Mouse (Mus musculus) cerebellum, adult 9-11 months (tissue): ENCODE data around the gene Ankrd37.

Experiments used
- DNase-seq: peaks from one replicate; pipeline ENCODE4 v3.0.0; 2022

Gene Ankrd37

DNA sequence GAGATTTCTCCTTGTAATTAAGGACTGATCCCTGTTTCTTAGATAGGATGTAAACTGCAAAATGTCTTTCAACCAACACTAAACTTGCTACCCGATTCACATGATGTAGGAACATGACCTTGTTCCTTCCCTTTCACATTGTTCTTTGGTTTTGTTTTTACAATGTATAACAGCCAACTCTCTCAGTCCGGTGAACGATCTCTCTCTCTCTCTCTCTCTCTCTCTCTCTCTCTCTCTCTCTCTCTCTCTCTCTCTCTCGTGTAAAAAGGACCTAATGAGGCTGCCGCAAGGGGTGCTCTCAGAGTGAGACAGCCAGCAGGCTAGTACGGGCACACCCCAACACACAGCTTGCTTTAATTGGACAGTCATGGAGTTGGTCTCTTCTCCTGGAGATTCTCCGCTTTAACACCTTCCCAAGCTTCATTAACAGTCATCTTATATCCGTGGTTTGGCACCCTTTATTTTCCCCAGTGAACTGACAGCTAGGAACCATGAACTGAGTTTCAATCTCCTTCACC, 31.5 kb downstream of the Ankrd37 start:
- no peak for DNase-seq

DNA sequence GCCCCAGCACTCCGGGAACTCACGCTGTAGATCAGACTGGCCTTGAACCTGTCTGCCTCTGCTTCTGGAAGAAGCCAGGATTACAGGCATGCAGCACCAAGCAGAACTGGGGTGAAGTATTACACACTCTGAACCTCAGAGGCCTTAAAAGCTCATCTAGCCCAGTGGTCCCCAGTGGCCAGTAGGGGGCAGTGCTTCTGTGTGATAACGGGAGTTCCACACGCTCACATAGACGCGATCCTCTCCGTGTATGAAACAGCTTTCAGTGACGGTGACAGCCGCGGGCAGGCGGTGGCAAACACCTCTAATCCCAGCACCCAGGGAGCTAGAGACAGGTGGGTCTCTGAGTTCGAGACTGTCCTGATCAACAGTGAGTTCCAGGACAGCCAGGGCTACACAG, 34.6 kb downstream of the Ankrd37 start:
- DNase-seq, result no peak

DNA sequence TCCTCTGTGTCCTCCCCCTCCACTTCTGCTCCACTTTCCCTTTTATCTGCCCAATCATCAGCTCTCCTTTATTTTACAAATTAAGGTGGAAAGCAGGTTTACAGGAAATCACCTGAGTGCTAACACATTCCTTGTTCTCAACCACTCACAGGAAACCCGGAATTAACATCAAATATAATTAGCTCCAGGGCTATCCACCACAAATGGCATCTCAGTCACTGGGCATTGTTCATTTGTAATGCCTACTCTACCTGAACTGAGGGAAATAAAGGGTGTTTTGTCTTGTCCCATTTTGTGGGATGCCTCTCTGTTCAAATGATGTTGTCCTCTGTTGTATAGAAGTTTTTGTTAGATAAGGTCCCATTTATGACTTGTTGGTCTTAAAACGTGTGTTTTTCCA, 54.9 kb downstream of the Ankrd37 start:
- no peak for DNase-seq
